Mouse (Mus musculus): ENCODE measurements around the gene Pttg1ip.

The Pttg1ip gene

DNA sequence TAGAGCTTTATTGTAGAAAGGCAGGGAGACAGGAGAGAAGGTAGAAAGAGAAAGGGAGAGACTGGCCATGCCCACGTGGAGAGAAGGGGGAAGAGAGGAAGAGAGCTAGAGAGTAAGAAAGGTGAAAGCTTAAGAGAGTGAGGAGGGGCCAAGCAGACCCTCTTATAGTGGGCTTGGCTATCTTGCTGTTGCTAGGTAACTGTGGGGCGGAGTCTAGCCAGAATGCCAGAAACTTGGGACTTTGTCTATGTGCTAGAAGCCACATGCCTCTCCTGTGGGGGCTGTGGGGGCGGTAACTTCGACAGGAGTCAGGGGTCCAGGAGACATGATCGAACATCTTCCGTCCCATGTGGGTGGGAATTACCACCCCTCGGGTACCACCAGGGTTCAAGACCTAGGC is 12.0 kb upstream of the Pttg1ip start:
- DNase-seq (ENCODE audit: low spot score) = no peak

DNA sequence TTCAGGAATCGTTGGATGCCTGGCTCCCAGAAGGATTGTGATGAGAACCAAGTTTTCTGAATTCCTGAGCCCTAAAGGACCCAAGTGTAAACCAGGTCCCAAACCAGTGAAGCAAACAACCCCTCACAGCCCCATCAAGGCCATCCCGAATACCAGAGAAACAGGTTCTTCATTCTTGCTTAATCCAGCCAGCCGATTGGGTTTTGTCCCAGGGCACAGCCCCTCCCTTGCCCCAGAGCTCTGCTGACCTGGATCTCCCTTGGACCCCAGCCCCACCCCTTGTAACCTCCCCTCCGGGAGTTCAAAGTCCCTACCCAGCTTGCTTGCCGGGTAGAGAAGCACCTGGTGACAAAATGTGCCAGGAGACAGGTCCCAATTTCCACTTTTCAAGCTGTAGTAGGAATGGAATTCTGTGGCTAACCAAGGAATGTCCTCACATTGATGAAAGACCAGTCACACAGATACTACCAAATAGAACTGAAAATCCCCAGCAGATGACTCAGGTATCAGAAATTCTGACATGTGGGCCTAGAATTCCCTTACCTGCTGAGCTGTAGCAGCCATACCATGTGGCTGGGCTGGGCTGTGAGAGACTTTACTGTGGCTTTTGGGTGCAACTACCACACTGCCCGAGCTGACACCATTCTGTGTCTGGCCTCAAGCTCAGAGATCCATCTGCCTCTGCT is 11.4 kb upstream of the Pttg1ip start:
- DNase-seq (ENCODE audit: low spot score) = no peak

DNA sequence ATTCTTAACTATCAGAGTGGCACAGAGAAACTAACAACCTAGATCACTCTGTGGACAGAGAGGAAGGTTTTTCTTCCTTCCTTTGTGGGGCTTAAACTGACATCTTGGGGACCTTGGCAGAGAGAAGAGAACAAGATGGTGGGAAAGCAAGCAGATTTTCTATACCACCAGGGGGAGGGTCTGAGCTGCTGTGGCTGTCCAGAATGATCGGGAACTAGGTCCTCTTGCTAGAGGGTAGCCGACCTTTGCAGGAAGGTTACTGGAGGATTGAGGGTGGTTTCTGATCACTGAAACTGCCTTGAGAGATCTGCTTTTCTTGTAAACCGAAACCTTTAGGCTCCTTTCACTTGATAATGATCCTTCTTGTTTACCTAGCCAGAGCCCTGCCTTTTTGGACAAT is 9.3 kb upstream of the Pttg1ip start:
- no peak for DNase-seq (ENCODE audit: low spot score)

DNA sequence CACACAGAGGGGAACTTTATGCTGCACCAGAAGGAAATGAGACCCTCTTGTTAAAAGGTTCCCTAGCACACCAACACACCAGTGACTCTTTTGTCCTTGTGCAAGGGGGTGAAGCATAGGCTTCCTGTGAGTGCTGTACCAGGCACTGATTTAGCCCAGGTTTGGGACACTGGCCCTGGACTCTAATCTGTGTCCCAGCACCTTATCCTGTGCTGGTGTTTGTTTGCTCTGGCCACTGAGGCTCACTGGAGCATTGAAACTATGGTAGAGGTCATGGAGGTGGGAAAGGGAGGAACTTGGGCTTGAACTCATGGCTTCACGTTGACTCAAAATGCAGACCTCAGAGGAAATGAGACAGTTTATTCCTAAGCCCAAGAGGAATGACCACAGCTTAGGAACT is 8.4 kb upstream of the Pttg1ip start:
- no peak for DNase-seq (ENCODE audit: low spot score)

DNA sequence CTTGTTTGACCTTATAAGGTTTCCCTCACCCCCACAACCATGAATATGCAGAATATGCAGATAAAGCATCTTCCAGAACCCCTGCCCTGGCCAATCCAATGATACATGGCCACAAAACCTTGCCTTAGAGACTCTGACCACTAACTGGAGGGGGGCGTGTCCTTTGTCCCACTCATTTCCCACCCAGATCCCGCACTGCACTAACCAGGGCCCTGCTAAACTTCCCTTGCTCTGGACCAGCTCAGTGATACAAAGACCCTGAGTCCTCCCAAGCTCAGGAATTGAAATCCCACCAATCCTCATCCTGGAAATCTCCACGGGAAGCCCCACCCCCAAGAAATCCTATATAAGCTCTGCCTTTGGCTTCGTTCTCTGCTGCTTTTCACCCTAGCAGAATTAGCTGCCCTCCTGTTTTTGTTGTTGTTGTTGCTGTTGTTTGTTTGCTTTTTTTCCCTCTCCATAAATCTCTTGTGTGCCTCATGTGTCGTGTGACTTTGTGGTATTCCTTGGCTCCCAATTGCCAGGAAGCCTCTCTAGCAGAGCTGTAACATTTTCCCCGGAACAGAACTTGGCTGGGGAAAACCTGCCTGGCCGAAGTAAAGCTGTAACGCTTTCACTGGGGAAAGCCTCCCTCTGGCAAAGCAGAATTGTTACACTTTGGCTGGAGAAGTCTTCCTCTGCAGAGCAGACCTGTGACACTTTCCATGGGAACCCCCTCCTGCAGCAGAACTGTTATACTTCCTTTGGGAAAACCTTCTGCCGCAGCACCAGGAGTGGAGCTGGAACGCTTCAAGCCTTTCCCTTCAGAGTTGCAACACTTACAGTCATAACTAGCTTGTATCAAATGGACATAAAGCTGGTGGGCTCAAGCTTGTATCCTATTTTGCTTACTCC is 1.2 kb upstream of the Pttg1ip start:
- DNase-seq (ENCODE audit: low spot score) = peak; percentile 76

DNA sequence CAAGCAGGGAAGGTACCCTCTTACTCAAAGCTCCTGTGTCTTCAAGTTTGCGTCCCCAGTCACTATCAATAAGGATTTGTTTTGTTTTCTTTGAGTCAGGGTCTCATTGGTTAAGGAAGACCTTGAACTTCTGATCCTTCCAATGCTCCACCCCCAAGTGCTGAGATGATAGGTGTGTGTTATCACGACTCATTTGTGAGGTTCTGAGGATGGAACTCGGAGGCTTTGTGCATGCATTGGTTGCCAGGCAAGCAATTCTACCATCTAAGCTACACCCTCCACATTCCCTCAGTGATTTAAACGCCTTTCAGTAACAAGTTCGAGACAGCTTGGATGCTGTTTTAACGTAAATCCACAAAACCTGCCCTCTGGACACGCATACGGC is 505 bp upstream of the Pttg1ip start:
- DNase-seq (ENCODE audit: low spot score) = no peak

DNA sequence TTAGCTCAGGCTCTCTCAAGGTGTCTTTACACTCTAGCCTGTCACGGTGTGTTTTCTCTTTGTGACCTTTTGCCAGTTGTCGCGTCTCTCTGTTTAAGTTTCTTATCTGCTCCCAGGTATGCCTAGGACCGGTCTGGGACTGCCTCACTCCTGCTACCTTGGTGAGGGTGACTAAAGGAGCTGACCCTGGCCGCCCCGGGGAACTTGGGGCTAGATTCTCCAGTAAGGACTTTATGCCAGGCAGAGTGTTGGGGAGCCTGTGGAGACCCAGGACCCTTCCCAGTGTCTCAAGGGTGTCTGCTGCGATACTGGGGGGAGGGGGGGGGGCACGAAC is 732 bp downstream of the Pttg1ip start:
- DNase-seq (ENCODE audit: low spot score) = no peak

DNA sequence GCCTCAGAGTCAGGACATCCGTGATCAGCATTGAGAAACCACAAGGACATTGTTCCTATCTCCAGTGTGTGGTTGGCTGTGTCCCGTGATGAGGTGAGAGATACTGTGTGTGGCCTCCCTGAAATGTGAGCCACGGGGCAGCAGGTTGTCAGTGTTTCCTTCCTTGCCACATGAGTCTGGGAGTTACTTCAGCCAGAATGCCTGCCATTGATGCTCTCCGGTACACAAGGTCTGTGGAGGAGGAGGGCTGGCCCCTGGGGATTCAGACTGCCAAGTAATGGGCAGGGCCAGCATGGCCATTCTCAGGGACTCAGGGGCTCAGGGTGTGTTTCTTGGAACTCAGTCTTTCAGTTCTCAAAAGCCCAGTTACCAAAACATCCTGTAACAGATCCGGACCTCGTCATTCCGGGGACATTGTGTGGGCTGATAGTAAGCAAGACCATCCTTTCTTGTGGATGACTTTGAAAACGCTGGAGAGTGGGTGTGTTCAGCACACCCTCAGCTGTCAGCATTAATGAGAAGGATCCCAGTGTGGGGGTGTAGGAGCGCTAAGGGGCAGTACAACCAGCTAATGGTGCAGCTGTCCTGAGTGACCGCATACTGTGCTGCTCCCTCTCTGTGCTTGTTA is 2.4 kb downstream of the Pttg1ip start:
- DNase-seq (ENCODE audit: low spot score) = peak; percentile 27

DNA sequence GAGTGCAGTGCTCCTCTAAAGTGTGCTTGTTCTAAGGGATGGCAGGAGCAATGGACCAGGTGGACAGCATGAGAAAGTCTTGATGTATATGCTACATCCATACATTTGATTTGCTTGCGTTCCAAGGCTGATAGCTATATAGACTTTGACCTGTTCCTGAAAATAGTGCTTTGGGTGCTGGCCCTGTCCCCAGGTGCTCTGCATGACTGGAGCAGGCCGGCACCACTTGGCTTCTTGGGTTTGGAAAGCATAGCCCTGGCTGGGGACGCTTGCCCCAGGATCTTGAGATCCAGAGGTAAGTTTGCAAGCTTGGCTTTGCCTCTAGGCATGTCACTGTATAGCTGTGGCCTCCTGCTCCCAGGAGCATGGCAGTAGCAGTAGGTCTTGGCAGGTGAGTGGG is 5.1 kb downstream of the Pttg1ip start:
- no peak for DNase-seq (ENCODE audit: low spot score)

DNA sequence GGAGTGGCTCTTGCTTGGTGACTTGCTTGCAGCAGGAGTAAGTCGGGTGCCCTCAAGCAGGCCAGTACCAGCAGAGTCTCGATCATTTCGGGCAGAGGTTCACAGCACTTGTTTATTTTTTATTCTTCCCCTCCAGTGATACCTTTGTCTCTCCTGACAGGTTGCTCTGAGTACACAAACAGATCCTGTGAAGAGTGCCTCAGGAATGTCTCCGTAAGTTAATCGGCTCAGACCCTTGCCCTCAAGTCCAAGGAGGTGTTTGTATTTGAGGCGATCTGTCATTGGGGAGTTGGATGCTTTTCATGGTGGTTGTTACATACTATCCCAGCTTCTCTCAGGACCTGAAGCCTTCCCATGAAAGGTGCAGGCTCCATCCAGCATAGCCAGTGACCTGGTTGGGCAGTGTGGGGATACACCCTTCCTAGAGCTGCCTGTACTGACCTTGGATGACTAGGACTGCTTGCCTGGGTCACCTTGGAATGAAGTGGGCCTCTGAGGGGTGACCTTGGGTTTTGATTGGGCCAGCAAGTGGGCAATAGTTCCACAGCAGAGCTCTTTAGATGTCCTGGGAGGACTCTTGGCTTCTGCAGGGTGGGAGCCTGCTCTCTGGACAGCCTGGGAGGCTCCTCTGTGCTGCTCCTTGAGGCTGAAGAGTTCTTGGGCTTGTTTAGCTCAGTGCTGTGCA is 5.7 kb downstream of the Pttg1ip start:
- DNase-seq (ENCODE audit: low spot score) = no peak

DNA sequence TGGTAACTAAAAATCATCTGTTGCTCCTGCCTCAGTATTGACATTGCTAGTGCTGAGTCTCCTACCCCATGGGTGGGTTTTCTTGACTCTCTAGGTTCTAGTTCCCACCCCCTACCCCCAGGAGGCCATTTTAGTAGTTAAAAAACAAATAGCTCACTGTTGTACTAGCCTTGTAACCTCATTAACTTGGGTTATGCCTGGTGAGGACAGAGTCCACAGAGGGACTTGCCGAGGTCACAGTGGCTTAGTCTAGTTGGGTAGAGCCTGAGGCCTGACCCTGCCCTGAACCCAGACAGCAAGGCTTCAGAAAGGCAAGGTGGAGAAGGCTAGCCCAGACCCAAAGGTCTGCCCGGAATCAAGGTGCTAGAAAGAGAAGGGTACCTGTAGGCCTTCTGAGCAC is 6.5 kb downstream of the Pttg1ip start:
- DNase-seq (ENCODE audit: low spot score) = no peak

DNA sequence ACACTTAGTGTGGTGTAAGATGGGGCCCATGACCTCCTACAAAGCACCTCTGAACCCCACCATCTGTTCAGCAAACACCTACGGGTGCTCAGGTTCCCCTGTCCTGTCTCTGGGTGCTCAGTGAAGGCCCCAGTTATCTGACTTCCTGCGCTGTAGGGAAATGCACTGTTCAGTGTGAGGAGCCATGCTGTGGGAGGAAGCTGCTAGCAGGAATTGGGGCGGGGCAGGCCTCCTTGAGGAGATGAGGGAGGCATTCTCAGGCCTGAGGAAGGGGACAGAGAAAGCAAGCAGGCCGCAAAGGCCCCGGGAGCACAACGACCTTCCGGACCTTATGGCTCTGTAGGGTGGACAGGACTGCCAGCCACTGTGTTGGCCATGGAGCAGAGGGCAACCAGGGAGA is 7.6 kb downstream of the Pttg1ip start:
- DNase-seq (ENCODE audit: low spot score) = no peak

DNA sequence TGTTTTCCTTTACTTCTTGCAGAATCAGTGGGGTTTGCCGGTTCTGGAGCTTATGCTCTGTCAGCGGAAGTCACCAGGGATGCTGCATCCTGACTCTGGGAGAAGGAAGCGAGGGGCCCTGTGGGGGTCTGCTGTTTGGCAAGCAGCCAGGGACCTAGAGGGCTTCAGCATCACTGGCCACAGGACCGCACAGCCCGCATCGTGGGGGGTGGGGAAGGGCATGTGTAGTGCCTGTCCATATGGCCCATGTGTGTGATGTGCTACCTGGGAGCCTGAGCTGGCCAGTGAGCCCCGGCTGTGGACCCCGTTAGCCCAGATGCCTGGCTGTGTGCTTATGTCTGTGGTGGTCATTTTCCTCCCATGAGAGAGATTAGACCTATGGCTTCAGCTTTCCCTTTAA is 8.2 kb downstream of the Pttg1ip start:
- no peak for DNase-seq (ENCODE audit: low spot score)

DNA sequence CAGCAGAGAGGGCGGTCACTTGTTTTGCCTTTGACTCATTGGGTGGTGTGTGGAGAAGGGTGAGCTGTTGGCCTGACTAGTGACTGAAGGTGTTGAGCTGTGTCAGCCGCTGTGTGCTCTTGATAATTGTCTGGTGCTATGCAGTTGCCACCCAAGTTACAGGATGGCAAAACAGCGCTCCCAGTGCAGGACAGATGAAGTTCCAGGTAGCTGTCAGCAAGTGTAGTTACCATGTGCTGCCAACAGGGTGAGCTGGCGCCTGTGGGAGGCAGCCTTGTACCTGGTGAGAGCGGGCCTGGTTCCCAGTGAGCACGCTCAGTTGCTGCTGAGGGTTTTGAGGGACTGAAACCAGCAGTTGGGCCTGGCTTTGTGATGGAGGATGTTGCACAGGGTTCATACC is 9.3 kb downstream of the Pttg1ip start:
- peak; percentile 52 for DNase-seq (ENCODE audit: low spot score)

DNA sequence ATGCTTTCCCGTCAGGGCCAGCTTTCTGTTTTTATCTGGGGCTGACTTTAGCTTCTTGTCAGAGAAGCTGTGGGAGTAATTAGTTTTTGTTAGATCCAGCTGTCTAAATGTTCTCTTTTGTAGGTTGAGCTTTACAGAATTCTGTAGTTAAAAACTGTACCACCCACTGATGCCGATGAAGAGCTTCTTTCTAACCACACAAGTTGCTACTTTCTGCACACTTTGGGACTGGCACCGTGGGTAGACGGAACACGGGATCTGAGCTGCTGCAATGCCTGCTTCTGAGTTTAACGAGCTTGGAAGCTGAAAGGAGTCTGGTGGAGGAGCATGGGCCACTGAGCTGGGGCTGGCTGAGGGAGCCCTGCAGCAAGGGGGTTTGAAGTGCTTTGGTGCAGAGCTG is 10.0 kb downstream of the Pttg1ip start:
- DNase-seq (ENCODE audit: low spot score) = no peak

DNA sequence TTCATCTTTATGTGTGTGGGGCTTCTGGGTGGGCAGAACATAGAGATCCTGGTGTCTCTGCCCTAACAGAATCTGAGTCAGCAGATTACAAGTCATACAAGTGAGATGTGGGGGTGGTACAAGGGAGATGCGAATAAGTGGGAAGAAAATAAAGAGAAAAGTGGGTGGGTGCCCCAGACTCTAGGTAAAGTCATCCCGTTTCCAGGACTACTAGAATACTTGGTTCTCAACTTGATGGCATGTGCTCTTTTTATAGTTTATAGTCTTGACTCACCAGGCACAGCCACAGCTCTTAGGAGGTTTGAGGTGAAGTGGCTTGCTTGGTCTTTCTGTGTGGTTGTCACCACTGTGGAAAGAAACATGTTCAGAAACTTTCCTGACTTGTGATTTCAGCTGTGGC is 14.5 kb downstream of the Pttg1ip start:
- no peak for DNase-seq (ENCODE audit: low spot score)

DNA sequence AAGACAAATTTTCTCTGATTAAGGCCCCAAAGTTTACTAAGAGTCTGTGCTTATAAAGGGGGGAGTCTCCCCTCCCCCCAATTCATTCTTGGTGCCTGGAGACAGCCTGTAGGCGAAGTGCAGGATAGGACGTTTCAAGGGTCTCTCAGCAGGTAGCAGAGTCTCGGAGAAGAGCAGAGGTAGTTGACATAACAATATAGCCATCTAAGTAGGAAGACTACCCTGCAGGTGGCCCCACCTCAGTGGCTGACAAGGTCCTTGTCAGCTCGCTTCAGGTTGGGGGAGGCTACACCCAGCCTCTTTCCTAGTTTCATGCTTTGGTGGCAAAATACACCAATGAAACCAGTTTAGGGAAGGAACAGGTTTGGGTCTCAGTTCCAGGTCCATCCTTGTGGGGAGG is 21.5 kb downstream of the Pttg1ip start:
- no peak for DNase-seq (ENCODE audit: low spot score)

DNA sequence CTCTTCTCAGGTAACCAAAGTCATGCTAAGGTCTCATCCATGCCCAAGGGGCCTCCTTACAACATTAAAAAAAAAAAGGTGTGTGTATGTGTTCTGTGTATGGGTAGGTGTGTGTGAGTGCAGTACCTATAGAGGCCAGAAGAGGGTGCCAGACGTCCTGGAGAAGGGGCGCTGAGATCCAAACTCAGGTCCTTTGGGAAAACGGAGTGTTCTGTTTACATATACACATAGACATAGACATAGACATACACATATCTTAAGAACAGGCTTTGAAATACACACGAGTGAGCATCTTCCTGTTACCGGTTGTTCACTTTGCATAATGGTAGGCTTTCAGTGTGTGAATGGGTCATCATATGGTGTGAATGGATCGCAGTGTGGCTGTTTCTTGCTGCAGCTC is 22.6 kb downstream of the Pttg1ip start:
- DNase-seq (ENCODE audit: low spot score) = no peak

DNA sequence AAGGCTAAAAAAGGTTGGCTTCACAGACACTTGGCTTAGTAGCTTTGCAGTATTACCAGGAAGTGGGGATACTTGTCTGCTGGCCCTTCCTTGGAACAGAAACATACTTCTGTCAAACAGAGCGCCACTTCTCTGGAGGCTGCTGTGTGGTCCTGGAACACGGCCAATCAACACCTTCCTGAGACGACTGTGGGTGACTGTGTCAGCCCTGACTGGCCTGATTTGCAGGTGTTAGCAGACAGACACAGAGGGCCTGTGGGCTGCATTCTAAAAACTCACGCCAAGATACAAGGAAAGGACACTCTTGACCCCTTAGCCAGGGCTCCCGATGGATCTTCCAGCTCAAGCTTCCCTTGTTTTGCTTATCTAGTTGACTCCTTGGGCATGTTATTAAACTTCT is 23.4 kb downstream of the Pttg1ip start:
- no peak for DNase-seq (ENCODE audit: low spot score)

DNA sequence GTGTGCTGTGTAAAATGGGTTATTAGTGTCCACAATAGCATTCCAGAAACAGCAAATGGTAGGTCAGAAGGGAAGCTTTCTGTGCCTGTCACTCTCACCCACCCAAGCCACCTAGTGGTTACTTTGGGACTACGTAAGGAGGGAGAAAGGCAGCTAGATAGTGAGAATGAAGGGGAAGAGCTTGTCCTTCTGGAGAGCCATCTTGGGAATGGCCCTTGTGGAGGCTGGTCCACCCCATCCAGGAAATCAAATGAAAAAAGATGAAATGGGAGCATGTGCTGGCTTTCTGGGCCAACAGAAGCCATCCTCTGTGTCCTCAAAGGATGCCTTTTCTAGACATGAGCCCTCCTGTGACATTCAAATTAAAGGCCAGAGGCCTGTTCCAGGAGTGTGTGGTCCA is 23.8 kb downstream of the Pttg1ip start:
- peak; percentile 78 for DNase-seq (ENCODE audit: low spot score)

DNA sequence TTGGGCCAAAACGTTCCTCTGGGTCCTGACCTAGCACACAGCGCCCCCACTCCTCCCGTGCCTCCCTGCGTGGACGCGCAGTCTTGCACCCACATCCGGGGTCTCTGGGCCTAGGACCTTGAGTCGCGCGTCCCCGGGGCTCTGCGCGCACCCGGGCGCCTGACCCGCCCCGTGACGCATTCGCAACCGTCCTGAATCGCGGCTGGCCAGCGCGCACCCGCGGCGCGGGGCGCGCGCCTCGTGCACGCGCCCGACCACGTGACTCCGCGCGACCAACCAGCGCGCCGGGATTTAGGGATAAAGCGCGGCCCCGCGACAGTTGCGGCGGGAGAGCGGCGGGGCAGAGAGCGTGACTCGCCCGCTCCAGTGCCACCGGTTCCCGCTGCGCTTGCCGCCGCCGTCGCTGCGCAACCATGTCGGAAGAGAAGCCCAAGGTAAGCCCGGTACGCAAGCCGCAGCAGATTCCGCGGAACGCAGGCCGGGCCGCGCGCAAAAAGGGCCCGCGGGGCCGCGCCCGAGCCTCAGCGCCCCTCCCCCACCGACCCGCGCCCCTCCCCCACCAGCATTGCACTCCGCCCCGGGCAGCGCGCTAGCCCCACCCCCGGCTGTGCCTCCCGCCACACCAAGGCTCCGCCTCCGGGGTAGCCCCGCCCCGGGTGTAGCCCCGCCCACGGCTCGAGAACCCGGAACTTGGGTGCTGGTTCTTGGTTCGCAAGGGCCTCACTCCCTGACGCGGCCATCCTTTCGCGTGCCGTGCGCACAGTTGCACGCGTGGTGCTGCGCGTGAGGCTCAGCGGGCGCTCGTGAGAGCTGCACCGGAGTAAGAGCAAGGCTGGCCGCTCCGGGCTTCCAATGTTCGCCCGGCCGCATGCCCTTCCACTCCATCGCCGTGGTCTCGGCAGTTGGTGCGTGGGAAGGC is 24.6 kb downstream of the Pttg1ip start, which contains the start of the genes Sumo3 and Gm49325:
TSS of gene Sumo3 (plus strand) at position 190 of the 919 bp plus-strand sequence.
TSS of gene Gm49325 (plus strand) at position 290 of the 919 bp plus-strand sequence.
- DNase-seq (ENCODE audit: low spot score) = peak; percentile 91

Data from adipocyte (in vitro differentiated cells).